Mouse (Mus musculus) common myeloid progenitor, adult 5-6 weeks (primary cell): ENCODE data around the gene Aplf. TPM values are rescaled to one million over a fixed set of nuclear protein-coding genes. Genes with fewer than 3 reads are reported as not detected.

Experiments
- total RNA-seq: library from RNA; stranded (forward); fragments of 200-1000, 187-1606 nt; gene quantifications from 2 replicates; pipeline ENCODE4 v1.2.3, GENCODE M21; 2017

Gene Aplf
- total RNA-seq, 1 experiment from 2014 or later: 36.5 TPM

Other genes with a start within 250 kb of the Aplf start
- not detected in 2 replicates for gene Bmp10, start 243.2 kb downstream of the Aplf start, total RNA-seq
- gene Arhgap25, start 138.9 kb downstream of the Aplf start, total RNA-seq: 32.7 and 44.2 TPM in 2 replicates
- 0.46 TPM in 1 of 2 replicates, not detected in the other for gene Prokr1, start 81.5 kb downstream of the Aplf start, total RNA-seq
- 5.4 and 9.5 TPM in 2 replicates for gene Efcc1, start 58.7 kb upstream of the Aplf start, total RNA-seq
- 13.4 and 14.6 TPM in 2 replicates for gene Gp9, start 105.9 kb upstream of the Aplf start, total RNA-seq
- gene Rab43, start 140.0 kb upstream of the Aplf start, total RNA-seq: 7.1 and 10.1 TPM in 2 replicates
- 16.3 and 25.1 TPM in 2 replicates for gene Gm45140, start 163.6 kb upstream of the Aplf start, total RNA-seq
- 140 and 162 TPM in 2 replicates for gene Isy1, start 166.6 kb upstream of the Aplf start, total RNA-seq
- 1,356 and 1,403 TPM in 2 replicates for gene Cnbp, start 178.9 kb upstream of the Aplf start, total RNA-seq
- gene Copg1, start 215.6 kb upstream of the Aplf start, total RNA-seq: 54.9 and 59.2 TPM in 2 replicates
- gene Hmces, start 241.7 kb upstream of the Aplf start, total RNA-seq: 44.9 and 47.6 TPM in 2 replicates